Mouse (Mus musculus): ENCODE measurements around the gene Vmn1r237. TPM values are rescaled to one million over a fixed set of nuclear protein-coding genes. Genes with fewer than 3 reads are reported as not detected.

Vmn1r237 gene
- not detected for polyA plus RNA-seq (2017; shearing (Covaris generic))

DNA sequence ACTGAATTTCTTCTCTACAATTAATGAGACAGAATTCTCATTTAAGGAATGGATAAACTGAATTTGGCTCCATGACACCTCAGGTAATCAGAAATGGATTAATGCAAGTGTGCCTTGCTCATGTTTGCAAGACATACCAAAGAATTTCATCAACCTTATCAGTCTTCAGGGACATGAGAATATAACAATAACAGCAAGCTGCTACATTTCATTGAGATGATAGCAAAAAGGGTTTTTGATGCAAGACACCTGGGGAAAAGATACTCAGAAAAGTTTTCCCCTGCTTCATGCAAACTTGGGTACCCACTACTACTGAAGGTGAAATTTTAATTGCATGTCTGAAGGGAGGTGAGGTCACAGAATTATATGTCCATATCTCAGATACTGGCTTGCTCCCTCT lies at the start of gene Vmn1r237:
TSS of gene Vmn1r237 (plus strand) at position 301 of the 400 bp plus-strand sequence.

DNA sequence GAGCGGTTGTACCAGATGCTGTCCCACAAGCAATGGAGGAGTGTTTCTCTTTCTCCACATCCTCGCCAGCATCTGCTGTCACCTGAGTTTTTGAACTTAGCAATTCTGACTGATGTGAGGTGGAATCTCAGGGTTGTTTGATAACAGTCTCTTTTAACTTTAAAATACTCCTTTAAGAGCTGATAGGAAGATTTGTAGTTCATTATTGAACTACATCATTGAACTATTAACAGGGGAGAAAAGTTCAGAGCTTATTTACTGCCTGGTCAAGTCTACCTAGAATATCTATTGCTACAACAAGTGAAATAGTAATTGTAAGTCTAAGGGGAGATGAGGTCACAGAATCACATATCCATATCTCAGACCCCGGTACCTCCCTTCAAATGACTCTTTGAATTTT lies 29.0 kb upstream of the Vmn1r237 start, which contains the start of gene Vmn1r236:
TSS of gene Vmn1r236 (plus strand) at position 301 of the 400 bp plus-strand sequence.

Other genes starting within 250 kb of the Vmn1r237 start
- gene Vmn1r234, start 85.8 kb upstream of the Vmn1r237 start, polyA plus RNA-seq (2017; shearing (Covaris generic)), result not detected
- not detected for gene Vmn1r235, start 55.5 kb upstream of the Vmn1r237 start, polyA plus RNA-seq (2017; shearing (Covaris generic))
- 0.02 TPM for gene Vmn1r236, start 28.9 kb upstream of the Vmn1r237 start, polyA plus RNA-seq (2017; shearing (Covaris generic))
- 15.4 TPM for gene Zfp677, start 71.9 kb downstream of the Vmn1r237 start, polyA plus RNA-seq (2017; shearing (Covaris generic))
- gene Zfp54, start 111.4 kb downstream of the Vmn1r237 start, polyA plus RNA-seq (2017; shearing (Covaris generic)), result 8.9 TPM
- gene Zfp51, start 138.5 kb downstream of the Vmn1r237 start, polyA plus RNA-seq (2017; shearing (Covaris generic)), result 42.1 TPM
- gene Zfp53, start 177.1 kb downstream of the Vmn1r237 start, polyA plus RNA-seq (2017; shearing (Covaris generic)), result 67.0 TPM
- gene Zfp52, start 223.7 kb downstream of the Vmn1r237 start, polyA plus RNA-seq (2017; shearing (Covaris generic)), result 19.6 TPM